Mouse (Mus musculus): ENCODE measurements at regions not wholly inside any gene's neighbourhood (a gene's known extent, or its start where the extent isn't known, plus 50 kb on each side); places are given as distances from the start of the nearest gene placed in this dataset.
"Not testable (repeated sequence)": the region's sequence is repeated elsewhere in the genome, so short reads cannot be mapped to it uniquely, and the experiment has no call there.

DNA sequence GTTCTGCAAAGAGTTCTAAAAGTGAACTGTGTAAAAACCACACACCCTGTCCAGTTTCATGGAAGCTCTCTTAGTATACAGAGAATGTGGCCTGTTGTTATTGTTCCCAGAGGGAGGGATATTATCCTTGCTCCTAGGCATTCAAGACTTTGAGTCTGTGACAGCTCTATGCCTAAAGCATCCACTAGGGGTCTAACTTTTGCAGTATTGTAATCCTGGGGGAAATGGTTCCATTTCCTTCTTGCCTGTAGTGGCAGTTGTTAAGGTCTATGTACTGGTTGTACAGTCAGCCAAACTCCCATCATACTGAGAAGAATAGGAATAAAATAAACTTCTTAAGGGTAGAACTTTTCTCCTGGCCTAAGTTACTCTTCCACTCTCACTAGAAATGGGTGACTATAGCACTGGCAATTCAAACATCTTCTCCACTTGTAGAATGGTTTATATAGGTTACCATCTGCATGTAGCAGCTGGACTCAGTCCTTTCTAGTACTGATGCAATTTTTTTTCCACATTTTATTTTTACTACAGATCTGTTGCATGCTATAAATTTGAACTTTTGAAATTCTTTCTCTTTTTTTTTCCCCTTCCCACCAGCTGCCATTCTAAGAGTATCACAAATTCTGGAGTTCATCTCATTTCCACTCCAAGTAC is 51.4 kb upstream of the Dpt start:
- peak; percentile 22 for DNase-seq (ENCODE audit: low read depth)

DNA sequence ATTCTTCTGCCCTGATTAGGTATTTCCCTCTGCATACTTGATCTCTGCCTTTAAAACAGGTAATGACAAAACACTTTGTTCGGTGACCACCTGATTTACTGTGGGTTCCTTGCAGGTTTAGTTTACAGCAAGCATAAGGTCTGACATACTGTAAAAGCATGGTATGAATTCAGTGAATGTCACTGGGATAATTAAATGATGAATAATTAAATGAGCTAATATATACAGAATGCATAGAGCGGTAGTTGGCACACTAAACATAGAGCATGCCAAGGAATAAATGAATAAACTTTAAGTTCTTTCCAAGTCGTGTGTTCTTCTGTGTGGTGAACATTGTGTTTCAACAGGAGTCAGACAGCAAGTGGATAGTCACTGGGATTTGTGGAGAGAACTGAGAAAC is 51.9 kb upstream of the Dpt start:
- no peak for DNase-seq (ENCODE audit: low read depth)

DNA sequence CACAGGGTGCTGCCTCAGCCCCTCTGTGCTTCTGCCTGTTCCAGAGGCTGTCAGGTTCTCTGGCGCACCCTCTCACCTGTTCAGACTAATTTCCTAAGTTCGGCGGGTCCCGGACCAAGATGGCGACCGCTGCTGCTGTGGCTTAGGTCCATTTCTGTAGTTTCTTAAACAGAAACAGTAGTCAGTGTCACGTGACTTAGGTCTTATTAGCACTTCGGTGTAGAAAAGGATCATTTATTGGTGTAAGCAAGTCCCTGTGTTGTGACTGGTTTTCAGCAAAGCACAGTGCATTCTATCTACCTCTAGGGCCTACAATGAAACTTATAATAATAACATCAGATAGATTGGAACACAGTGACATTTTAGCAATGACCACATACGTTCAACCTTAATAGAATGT is 53.5 kb upstream of the Dpt start:
- not testable (repeated sequence) for DNase-seq (ENCODE audit: low read depth)

DNA sequence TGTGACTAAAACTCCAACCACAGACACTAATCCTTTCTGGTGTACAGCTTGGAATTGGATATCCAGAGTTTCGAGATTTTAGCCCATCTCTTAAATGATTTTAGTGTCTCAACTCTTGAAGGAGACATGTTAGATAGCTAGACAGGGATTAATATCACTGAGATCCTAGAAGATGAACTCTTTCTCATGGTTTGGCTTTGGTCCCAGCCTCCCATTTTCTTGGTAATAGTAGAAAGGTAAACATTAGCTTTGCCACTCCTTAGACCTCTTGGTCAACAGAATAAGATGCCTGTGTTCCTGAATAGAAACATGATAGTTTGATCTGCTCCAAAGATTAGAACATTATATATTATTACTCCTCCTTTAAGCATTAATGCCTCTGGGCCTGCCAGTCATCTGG is 60.8 kb upstream of the Dpt start:
- DNase-seq (ENCODE audit: low read depth): no peak

GRCm38 (mm10) chr1:164733741-164734140 is 62.7 kb upstream of the Dpt start:
- DNase-seq (ENCODE audit: low read depth): no peak

GRCm38 (mm10) chr1:164722054-164722453 is 74.4 kb upstream of the Dpt start:
- DNase-seq (ENCODE audit: low read depth): no peak

- DNase-seq (ENCODE audit: low read depth): no peak
These were observed 81.5 kb upstream of the Dpt start for GRCm38 (mm10) chr1:164714905-164715304.

GRCm38 (mm10) chr1:164713798-164714551 is 82.5 kb upstream of the Dpt start:
- DNase-seq (ENCODE audit: low read depth): no peak

- DNase-seq (ENCODE audit: low read depth): no peak
These were observed 83.9 kb upstream of the Dpt start for GRCm38 (mm10) chr1:164712514-164712913.

DNA sequence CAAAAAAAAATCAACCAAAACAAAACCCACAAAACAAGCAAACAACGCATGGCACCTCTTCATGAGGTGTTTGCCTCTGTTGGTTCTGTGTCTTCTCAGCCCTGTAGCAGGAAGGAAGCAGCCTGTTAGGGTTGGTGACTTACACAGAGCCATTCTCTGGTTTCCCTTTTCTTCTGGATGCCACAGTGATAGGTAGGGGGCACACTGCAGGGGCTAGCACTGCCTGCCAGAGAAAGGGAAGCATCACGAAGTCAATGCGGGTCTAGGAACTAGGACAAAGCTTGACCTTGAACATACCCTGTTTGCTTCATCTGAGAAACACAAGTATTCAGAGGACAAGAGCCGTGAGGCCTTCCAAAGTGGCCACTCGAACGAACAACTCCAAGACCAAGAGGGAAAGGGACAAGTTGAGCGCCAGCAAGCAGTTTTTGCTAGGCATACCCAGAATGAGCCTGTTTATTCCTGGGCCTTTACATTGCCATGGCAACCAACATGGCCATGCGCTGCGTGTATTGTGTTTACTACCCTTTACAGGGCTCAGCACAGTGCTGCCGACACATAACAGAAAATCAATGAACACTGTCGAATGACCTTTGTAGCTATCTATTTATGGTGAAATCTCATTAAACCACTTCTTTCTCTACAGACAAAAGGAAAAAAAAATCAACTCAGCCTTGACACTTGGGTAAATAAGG is 91.9 kb upstream of the Dpt start:
- no peak for DNase-seq (ENCODE audit: low read depth)

DNA sequence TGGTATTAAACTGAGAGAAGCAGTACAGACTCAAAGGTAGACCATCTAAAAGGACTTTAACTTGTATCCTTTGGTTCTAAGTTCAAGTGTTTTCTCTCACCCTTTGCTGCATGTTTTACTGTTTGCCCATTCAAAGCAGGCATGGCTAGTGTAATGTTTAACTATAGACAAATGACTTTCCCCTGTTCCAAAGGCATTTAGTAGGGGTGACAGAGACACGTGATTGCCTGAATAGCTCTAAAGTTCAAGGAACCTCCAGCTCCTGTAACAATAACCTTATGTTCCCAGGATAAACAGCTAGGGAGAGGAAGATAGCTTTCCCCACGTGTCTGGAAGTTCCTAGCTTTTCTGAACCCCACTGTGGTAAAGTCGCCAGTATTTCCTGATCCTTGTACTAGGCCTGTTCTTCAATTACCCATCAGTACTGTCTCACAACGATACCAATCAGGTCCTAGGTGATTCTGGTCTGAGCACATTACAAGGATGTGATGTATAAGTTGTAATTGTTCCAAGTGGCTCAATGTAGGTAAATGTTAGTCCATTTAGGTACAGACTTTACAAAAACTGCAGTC is 92.8 kb upstream of the Dpt start:
- DNase-seq (ENCODE audit: low read depth): no peak

GRCm38 (mm10) chr1:164690055-164690454 is 106.4 kb upstream of the Dpt start:
- DNase-seq (ENCODE audit: low read depth): no peak

DNA sequence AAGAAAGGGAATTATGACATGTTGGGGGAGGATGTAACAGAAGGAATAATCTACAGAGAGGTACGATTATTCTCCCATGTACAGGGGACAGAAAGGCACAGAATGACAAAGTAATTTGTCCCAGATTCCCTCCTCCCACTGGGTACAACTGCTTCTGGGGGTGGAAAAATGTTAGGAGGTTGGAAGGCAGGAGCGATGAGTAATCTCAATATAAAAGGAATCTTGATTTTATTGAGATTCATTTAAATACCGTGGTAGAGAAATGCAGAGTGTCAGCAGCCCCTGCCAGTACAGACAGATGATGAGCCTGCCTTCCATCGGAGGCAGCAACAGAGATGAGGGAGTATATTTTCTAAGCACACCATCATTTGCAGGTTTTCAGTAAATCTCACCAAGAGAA is 107.1 kb upstream of the Dpt start:
- DNase-seq (ENCODE audit: low read depth): no peak

- DNase-seq (ENCODE audit: low read depth): no peak
These were observed 112.0 kb upstream of the Dpt start for GRCm38 (mm10) chr1:164684437-164684836.

GRCm38 (mm10) chr1:164683788-164684187 is 112.7 kb upstream of the Dpt start:
- DNase-seq (ENCODE audit: low read depth): no peak

DNA sequence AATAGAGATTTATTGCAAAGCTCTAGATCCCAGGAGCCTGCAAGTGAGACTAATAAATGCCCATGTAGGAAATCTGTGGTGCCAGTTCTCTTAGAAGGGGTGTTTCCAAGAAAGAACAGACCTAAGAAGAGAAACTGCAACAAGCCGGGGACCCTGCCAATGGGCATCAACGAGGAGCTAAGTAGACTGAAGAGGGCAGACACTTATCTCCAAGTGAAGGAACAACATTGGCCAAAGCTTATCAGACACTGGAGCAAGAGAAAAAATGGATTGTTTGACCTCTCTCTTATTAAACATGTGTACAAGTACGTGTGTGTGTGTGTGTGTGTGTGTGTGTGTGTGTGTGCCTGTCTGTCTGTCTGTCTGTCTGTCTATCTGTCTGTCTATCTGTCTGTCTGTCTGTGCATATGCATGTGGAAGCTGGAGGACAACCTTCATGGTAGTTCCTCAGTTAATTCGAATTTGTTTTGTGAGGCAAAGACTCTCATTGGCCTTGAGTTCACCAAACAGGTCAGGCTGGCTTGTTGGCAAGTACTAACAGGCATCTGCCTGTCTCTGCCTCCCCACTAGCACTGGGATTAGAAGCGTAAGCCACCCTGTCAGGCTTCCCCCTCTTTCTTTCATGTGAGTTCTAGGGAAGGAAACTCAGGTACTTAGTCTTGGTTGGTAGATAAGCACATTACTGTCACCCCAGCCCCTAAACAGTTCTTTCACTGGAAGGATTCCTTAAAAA is 113.4 kb upstream of the Dpt start:
- DNase-seq (ENCODE audit: low read depth): no peak

DNA sequence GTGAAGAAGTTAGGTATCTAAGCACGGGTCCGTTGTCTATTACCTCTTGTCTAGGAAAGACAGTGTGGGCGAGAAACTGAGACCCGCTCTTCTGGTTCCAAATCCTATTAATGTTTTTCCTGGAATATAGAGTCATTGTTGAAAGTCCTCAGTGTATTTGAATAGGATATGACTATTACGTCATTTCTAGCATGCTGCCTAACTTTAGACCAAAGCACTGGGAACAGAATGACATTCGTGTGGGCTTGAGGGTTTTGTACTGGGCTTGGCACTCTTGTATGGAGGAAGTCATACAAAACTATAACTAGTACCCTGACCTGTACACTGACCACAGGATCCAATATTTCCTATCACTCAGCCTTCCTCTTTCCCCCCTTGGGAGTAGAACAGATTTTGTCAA is 114.0 kb upstream of the Dpt start:
- no peak for DNase-seq (ENCODE audit: low read depth)

GRCm38 (mm10) chr1:164681582-164681981 is 114.9 kb upstream of the Dpt start:
- no peak for DNase-seq (ENCODE audit: low read depth)

GRCm38 (mm10) chr1:164678303-164678702 is 118.1 kb upstream of the Dpt start:
- no peak for DNase-seq (ENCODE audit: low read depth)

DNA sequence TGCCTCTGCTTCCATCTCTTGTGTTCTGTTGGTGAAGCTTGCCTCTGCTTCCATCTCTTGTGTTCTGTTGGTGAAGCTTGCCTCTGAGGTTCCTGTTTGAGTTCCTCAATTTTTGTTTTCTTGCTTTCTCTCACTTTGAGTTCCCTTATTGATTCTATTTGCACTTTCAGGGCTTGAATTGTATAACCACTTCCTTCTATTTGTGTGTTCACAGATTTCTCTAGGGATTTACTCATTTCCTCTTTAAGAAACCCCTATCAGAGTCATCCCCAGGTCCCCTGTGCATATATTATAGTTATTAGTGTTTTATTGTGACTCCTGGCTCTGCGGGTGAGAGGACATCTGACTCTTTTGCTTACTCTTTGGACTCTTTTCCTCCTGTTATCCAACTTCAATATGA is 144.2 kb upstream of the Dpt start:
- no peak for DNase-seq (ENCODE audit: low read depth)

GRCm38 (mm10) chr1:164637901-164638462 is 158.5 kb upstream of the Dpt start:
- DNase-seq (ENCODE audit: low read depth): no peak

- DNase-seq (ENCODE audit: low read depth): peak; percentile 77
These were observed 164.8 kb upstream of the Dpt start for GRCm38 (mm10) chr1:164631679-164632078.

All from fibroblast of lung, adult 2 months (primary cell).